Mouse (Mus musculus) retina, embryonic 14.5 days (tissue): ENCODE results near the gene Cog1.

Source experiments
- DNase-seq: peaks from one replicate; pipeline ENCODE4 v3.0.0-alpha.2; 2015; ENCODE audit warnings: low spot score

Cog1 gene

GRCm38 (mm10) chr11:113648690-113649352 lies at the start of gene Cog1:
TSS of gene Cog1 (plus strand) at chr11:113649169.
- DNase-seq, result no peak

- DNase-seq, result no peak
Observed at GRCm38 (mm10) chr11:113600526-113601245, 48.3 kb upstream of the Cog1 start.

DNA sequence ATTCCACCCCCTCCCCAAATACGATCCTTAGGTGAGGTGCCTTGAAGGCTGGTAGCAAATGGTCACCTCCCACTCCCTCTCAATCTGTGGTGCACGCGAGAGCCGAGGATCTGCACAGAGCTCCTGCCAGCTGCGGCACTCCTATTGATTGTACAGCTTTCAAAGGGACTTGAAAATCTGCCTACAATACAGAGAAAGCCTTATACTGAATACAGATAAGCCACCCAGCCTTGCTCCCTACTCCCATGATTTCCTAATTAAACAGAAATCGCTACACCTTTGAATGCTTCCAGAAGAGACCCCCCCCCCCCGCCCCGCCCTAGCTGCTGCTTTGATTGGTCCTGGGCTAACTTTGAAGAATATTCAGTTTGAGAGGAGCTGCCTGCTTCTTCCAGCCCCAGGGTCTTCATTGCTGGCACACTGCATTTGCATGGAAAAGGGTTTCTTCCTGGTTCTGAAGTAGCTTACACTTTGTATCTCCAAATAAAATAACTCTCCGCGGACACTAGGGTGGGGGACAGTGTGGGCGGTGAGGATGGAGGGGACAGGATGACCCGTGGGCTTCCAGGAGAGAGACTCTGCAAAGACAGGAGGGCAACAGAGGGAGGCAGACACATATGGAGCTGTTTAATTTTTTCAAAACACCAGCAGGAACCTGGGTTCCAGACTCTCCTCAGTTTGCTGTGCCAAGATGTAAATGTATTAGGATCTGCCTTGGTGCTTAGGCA lies 47.2 kb upstream of the Cog1 start:
- no peak for DNase-seq

GRCm38 (mm10) chr11:113607556-113607955 lies 41.4 kb upstream of the Cog1 start:
- no peak for DNase-seq

DNA sequence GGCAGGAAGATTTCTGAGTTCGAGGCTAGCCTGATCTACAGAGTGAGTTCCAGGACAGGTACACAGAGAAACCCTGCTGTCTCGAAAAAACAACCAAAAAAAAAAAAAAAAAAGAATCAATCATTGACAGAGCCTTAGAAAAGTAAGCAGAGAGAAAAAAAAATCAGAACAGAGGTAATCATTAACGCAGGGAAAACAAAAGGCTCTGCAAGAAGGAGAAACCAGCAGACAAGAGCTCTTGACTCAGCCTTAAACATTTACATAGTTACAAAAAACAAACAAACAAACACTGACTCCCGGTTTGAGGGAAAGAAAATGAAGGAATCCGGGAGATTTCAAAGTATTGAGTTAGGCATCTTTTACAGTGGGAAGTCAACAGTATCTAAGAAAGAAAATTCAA lies 39.4 kb upstream of the Cog1 start:
- DNase-seq, result no peak

DNA sequence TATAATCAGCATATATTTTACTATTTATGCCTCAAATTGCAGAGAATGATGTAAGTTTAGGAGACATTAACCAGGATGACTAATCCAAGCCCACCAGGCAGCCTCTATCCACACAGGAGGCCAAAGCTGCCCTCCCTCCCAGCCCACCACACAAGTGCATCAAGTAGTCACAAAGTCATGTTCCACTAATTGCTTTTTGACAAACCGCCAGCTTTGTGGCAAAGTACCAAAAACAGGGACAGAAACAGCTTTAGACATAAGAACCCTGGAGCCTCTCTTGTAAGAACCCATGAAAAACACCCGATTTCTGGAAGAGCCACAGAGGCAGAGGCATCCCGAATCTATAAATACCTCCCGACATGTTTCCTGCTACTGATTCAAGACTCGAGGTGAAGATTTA lies 38.7 kb upstream of the Cog1 start:
- DNase-seq, result no peak

GRCm38 (mm10) chr11:113611112-113611646 lies 37.8 kb upstream of the Cog1 start:
- DNase-seq, result no peak

DNA sequence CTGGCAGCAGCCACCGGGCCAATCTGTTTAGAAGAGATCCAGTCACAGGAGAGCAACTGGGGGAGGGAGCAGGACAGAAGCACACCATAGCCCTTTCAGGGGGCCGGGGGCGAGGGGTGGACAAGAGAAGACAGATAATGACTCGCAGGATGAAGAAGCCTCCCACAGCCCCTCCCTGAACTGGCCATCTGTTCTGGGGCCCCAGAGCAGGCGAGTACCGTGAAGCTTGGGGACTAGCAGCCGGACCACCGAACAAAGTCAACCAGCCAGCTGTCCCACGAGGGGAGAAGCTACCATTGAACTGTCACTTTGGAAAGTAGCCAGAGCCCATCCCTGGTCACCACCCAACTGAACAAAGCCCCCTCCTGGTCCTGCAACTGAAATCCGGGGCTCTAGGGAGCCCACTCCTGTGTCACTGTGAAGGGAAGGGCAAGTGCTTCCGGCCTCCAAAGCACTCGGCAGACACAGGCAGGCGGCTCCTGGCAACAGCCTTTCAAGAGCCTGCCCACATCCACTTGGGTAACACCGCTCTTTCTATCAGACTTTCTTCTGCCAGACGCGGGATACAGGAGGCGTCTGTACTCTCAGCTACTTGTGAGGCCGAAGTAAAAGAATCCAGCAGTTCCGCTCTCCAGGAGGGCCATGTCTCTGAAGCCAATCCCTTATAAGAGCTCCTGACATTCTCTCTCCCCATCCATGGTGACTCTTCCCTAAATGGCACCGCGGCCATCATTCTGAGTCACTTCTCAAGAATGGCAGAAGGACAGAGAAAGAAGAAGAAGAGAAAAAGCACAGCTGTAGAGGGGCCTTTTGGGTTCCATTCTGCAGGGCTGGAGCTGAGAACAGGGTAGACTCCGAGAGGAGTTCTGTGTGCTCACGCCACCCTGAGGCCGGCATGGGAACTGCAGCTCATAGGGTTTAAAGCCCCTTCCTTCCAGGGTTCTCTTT lies 37.0 kb upstream of the Cog1 start:
- DNase-seq, result peak; percentile 82

- DNase-seq, result no peak
Observed at GRCm38 (mm10) chr11:113614476-113614875, 34.5 kb upstream of the Cog1 start.

GRCm38 (mm10) chr11:113617132-113617911 lies 31.6 kb upstream of the Cog1 start:
- DNase-seq, result peak; percentile 89

GRCm38 (mm10) chr11:113618303-113618671 lies 30.7 kb upstream of the Cog1 start:
- DNase-seq, result no peak

DNA sequence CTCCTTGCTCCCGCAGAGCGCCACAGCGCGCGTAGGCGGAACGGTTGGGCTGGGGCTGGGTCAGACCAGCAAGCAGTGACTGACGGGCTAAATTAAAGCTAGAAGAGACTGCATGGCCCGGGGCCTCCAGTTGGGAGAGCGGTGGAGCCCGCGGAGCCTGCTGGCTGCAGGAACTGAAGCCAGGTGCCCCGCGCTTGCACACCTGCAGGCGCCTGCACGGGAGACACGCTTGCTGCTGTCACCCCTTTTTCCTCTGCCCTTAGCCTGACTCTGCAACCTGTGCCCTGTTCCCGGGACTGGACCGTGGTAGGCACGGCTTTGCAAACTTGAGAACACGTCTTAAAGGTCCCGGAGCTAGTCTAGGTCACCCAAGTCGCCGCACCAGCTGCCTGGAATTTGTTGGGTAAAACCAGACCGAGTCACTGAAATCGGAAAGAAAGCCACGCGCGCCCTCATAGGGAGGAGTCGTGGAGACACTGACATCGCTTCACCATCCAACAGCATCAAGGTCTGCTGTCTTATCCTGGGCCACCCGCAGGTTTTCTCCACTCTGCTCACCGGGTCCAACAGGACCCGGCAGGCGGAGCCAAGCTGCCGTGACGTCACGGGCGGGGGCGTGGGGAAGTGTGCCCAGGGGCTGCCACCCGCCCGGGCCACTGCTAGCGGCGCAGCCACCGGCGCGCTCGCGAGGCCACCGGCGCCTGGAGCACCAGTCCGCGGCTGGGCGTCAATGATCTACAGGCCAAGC lies 30.1 kb upstream of the Cog1 start, which contains the start of gene Sstr2:
Sstr2 (plus strand) TSS at position 671 of the 748 bp plus-strand sequence.
- peak; percentile 84 for DNase-seq

DNA sequence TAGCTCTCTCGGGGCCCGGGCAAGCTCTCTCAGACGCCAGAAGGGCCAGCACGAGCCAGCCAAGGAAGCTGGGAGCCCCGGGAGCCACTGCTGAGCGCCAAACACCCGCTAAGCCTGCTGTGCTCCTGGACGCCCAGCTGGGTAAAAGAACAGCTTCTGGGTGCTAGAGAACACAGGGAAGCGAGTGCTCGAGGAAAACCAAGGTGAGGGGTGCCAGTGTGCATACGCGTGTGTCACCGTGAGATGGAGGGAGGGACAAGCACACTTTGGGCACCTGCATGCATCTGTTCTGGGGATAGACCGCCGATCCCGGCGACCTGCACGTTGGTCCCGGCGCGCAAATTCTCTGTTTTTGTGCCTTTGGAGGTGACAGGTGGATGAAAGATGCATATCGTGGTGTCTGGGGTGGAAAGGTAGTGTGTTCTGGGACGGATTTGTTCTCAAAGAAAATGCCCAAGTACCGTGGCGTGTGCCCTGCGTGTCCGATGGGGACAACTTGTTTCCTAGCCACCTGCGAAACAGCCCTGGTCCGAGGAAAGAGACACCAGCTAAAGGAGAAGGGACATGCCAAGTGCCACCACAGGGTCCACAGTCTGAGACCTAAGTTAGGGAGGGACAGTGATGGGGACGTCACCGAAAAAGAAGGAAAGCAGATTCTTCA lies 29.4 kb upstream of the Cog1 start:
- DNase-seq, result no peak

DNA sequence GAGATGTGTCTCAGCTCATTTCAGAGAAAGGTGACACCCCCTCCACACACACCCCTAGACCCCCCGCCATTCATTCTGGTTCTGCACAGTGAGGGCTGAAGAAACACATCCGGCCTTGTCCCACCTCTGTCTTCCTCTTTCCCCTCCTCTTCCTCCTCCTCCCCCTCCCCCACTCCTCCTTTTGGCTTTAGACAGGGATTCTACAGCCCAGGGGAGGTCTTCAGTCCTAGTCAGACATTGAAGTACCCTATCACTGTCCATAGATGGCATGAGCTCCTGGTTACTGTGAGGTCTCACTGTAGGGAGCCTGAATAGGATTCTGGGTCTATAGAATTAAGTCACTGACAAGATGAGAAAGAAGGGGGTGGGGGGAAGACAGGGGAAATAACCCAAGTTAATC lies 28.0 kb upstream of the Cog1 start:
- DNase-seq, result no peak

DNA sequence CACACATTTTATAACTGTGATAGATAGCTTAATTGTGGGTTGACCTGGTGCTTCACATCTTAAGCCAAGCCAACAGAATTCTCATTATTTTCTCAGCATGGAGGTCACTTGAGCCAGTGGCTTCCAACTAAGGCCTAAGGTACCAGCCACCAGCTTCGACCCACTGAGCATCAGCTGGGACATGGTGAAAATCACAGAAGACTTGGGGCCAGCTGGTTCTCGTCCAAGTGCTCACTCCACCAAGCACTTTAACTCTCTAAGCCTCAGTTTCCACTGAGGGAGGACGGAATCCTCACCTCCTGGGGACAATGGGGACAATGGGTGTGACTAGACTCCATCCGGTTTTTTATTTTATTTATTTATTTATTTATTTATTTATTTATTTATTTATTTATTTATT lies 26.9 kb upstream of the Cog1 start:
- DNase-seq, result no peak

- DNase-seq, result no peak
Observed at GRCm38 (mm10) chr11:113625437-113625836, 23.5 kb upstream of the Cog1 start.

GRCm38 (mm10) chr11:113627785-113628184 lies 21.2 kb upstream of the Cog1 start:
- peak; percentile 67 for DNase-seq

DNA sequence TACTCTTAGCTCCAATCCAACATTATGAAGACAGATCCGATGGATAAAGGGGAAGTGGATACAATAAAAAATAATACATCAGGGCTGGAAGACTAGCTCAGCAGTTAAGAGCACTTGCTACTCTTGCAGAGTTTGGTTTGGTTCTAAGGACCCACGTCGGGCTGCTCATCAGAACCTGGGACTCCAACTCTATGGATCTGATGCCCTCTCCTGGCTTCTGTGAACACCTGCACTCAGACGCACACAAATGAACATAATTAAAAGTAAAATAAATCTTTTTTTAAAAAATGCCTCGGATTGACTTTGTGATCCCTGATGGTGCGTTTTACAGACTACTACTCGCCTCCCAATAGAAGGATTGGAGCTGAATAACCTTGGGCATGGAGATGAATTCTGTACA lies 18.3 kb upstream of the Cog1 start:
- peak; percentile 27 for DNase-seq

GRCm38 (mm10) chr11:113631302-113631701 lies 17.7 kb upstream of the Cog1 start:
- no peak for DNase-seq

DNA sequence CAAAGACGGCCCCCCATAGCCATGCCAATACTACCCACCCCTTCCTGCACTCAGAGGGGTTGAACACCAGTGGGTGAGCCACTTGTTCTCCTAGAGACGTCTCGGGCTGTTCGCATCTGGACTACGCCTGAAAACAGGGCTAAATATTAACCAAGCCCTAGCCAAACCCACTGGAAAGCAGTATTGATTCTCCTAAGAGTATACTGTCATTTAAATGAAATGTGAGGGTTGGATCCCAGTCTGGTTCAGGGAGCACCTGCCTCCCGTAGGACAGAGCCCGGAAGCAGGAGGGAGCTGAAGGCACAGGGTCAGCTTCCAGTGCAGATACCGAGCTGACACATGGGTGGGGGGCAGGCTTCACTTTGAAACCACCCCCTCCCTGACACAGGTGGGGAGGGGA lies 17.1 kb upstream of the Cog1 start:
- no peak for DNase-seq
